Mouse (Mus musculus): Measurements from ENCODE around the gene Tbcd.

GRCm38 (mm10) chr11:121553458-121553857, 101.7 kb downstream of the Tbcd start:
- TF ChIP-seq CTCF (conservative IDR thresholded peaks at IDR 0.05; ENCODE audit: low read length), result no peak
- no peak for TF ChIP-seq NANOG (IDR thresholded peaks at IDR 0.05; ENCODE audit: borderline replicate concordance, low read length)
